Mouse (Mus musculus) layer of hippocampus, adult 9-10 months (tissue): ENCODE results near the gene Slc35b2.

Source experiments
- DNase-seq: peaks from one replicate; pipeline ENCODE4 v3.0.0; 2022; ENCODE audit warnings: low spot score

The Slc35b2 gene

DNA sequence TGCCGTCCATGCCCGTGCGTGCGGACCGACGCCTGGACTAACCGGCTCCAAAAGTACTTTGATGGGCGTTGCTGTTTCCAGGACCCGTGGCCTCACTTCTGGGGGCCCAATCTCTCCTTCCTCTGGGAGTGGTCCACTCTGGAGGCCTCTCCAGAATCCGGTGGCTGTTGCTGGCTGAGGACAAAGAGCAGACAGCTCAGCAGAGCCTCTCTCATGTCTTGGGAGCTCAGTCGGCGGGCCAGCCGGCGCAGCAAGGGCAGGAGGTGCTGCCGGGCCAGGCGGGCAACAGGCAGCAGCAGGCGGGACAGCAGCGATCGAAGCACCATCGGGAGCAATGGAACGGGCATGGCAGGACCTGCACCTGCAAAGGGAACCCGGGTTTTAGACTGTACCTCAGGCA, 37.7 kb downstream of the Slc35b2 start:
- DNase-seq, result no peak

- no peak for DNase-seq
Measured at GRCm38 (mm10) chr17:45601877-45602304, 38.2 kb downstream of the Slc35b2 start, which contains the start of gene Mymx. TSS of gene Mymx (minus strand) at chr17:45602102.

GRCm38 (mm10) chr17:45602984-45603383, 39.3 kb downstream of the Slc35b2 start:
- DNase-seq, result no peak

GRCm38 (mm10) chr17:45606992-45607879, 43.6 kb downstream of the Slc35b2 start:
- no peak for DNase-seq

GRCm38 (mm10) chr17:45608396-45608795, 44.7 kb downstream of the Slc35b2 start:
- DNase-seq, result no peak

DNA sequence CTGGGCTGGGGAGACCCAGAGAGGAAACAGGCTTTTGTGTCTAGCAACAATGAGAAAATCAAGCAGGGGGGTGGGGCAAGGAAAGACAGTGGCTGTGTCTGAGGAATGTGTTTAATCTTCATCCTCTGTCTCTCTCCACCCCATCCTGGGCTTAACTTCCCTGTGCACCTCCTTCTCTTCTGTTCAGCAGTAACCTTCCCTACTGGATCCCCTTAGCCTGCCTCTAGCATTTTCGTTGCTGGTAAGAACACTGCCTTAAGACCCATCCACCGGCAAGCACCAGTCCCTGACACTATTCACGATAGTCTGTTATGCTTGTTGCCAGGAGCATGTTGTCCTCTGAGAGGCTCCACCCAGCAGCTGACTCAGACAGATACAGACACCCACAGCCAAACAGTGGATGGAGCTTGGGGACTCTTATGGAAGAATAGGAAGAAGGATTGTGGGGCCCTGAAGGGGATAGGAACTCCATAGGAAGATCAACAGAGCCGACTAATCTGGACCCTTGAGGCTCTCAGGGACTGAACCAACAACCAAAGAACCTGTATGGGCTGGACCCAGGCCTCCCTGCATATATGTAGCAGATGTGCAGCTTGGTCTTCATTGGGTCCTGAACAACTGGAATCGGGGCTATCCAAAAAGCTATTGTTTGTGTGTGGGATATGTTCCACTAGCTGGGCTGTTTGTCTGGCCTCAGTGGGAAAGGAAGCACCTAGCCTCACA, 46.6 kb downstream of the Slc35b2 start:
- DNase-seq, result no peak

- no peak for DNase-seq
Measured at GRCm38 (mm10) chr17:45612008-45612407, 48.3 kb downstream of the Slc35b2 start.

DNA sequence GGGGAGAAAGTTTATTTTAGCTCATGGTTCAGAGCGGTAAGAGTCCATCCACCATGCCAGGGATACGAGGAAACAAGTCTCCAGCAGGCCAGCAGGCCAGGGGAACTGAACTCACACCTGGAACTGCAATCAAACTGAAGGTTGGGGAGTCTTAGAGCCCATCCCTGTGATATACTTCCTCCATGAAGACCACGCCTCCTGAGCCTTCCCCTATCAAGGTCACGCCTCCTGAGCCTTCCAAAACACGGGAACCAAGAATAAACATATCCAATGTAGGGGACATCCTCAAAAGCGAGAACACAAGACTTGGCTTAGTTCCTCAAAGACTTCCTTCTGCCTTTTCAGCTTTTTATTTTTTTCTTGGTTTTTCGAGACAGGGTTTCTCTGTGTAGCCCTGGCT, 49.2 kb downstream of the Slc35b2 start:
- no peak for DNase-seq

- no peak for DNase-seq
Measured at GRCm38 (mm10) chr17:45616046-45616650, 52.5 kb downstream of the Slc35b2 start.

DNA sequence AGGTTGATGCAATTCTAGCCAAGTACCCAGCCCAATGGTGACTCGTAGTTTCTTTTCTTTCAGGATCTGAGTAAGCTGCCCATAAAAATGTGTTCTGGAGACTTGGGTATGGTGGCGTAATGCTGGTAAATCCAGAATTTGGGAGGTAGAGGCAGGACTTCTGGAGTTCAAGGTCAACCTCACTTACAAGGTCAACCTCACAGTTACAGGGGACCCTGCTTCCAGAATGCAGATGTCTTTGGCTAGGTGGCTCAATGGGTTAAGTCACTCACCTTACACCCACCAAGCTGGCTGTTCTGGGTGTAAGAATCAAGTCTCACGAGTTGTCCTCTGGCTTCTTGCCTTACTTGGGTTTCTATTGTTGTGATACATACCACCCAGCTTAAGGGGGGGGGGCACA, 53.0 kb downstream of the Slc35b2 start:
- no peak for DNase-seq
